Mouse (Mus musculus): ENCODE data around the gene H2-D1.
"Not testable (repeated sequence)": the region's sequence is repeated elsewhere in the genome, so short reads cannot be mapped to it uniquely, and the experiment has no call there.

H2-D1 gene

DNA sequence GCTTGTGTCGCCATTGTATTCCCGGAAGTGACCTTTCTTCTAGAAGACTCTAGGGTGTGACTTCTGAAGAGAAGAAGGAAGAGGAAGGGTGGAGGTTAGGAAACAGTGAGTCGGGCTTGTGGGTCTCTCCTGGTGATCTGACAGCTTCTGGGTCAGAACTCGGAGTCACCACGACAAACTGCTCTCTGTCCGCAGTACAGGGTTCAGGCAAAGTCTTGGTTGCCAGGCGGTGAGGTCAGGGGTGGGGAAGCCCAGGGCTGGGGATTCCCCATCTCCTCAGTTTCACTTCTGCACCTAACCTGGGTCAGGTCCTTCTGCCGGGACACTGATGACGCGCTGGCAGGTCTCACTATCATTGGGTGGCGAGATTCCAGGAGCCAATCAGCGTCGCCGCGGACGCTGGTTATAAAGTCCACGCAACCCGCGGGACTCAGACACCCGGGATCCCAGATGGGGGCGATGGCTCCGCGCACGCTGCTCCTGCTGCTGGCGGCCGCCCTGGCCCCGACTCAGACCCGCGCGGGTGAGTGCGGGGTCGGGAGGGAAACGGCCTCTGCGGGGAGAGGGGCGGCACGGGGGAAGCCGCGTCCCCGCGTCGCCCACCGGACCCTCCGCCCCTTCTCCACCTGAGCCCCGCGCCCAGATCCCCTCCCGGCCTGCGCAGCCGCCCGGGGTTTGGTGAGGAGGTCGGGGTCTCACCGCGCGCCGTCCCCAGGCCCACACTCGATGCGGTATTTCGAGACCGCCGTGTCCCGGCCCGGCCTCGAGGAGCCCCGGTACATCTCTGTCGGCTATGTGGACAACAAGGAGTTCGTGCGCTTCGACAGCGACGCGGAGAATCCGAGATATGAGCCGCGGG lies at the start of gene H2-D1:
Gene H2-D1 (plus strand): TSS at position 67 of the 859 bp plus-strand sequence.
- peak; percentile 99 for DNase-seq

GRCm38 (mm10) chr17:35213071-35213470 lies 49.5 kb upstream of the H2-D1 start:
- no peak for DNase-seq

DNA sequence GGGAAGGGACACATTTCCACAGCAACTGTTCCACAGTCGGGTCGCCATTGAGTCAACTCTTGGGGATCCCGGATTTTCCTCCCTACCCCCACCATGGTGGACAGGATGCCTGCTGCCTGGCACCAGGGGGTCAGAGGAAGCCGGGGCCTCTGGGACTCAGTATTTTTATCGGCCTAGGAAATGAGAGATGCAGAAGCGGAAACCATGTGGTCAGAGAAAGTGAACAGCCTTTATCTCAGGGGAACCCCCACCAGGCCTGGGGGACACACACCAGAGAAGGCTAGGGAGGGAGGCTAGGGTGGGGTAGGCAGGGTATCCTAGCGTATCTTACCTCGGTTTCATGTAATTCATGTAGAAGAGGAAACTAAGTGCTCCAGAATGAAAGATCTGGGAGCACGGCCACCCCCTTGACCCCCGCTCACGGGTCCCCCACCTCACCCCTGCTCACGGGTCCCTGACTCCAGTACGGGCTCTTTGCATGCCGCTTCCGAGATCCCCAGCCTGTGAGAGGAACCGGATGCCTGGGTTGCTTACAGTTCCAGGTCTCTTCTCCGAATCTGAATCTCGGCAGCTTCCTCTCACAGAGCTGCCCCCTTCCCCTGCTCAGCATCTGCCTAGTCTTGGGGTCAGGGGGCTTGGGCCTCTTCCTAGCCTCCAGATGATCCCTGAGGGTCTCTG lies 43.9 kb upstream of the H2-D1 start:
- peak; percentile 73 for DNase-seq

DNA sequence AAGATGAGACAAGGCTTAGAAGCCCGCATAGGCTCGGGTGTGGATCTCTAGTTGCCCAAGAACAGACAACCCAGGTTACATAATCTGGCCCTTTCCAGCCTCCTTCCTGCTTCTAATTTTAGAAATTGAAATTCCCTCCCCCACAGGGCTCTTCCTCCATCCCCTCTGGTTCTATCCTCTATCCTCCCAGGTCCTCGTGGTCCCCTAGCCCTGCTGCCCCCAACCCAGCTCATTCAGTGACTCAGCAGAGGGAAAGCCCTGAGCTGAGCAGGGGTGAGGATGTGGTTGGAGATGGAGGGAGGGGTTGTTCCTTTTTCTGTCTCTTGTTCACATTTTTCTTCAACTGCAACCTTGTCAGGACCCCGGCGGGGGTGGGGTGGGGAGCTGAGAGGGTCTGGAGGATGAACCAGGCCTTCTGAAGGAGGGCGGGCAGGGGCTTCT lies 42.9 kb upstream of the H2-D1 start:
- DNase-seq: no peak

DNA sequence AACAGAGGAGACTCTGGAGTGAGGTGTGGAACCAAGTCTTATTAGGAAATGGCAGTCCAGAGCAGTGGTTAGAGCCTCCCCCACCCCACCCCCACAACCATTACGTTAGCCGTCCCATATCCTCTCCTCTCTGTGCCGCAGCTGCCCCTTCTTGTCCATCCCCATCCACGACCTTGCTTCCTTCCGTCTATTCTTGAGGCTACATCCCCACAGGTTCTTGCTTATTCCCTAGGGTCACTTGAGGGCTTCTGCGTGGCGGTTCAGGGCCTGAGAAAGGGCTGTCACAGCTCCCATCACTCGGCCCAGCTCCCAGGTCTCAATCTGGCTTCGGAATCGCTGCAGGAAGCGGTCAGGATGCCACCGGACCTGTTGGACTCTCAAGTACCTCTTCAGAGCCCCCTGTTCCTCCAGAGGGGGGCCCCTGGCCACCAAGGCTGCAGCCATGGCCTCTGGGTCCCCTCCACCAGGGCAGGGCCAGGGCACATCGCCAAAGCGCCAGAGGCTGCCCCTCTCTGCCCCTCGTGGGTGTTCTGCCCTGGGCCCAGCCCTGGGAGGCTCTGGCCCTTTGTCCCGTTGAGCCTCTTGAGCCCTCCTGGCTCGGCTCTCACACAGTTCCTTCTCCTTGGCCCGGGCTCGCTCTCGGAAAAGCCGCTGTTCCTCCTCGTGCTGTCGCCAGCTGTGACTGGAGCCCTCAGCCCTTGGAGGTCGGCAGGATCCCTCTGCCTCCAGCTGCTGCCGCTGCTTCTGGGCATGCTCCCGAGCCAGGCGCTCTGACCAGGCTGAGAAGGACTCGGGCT lies 42.2 kb upstream of the H2-D1 start, which contains the start of gene Gm16181:
Gene Gm16181 (plus strand): TSS at position 679 of the 797 bp plus-strand sequence.
- DNase-seq: peak; percentile 78

- peak; percentile 53 for DNase-seq
Observed at GRCm38 (mm10) chr17:35222299-35222698, 40.2 kb upstream of the H2-D1 start.

GRCm38 (mm10) chr17:35224641-35225040 lies 37.9 kb upstream of the H2-D1 start:
- DNase-seq: no peak

GRCm38 (mm10) chr17:35225456-35225855 lies 37.1 kb upstream of the H2-D1 start:
- no peak for DNase-seq

GRCm38 (mm10) chr17:35226561-35227046 lies 35.9 kb upstream of the H2-D1 start:
- DNase-seq: no peak

- DNase-seq: no peak
Observed at GRCm38 (mm10) chr17:35231022-35231421, 31.5 kb upstream of the H2-D1 start.

GRCm38 (mm10) chr17:35232043-35232442 lies 30.5 kb upstream of the H2-D1 start:
- peak; percentile 90 for DNase-seq

- no peak for DNase-seq
Observed at GRCm38 (mm10) chr17:35232659-35233058, 29.9 kb upstream of the H2-D1 start.

- no peak for DNase-seq
Observed at GRCm38 (mm10) chr17:35233114-35233980, 29.2 kb upstream of the H2-D1 start, which contains the start of gene Atp6v1g2. TSS of gene Atp6v1g2 (plus strand) at chr17:35233660.

GRCm38 (mm10) chr17:35234090-35234489 lies 28.4 kb upstream of the H2-D1 start:
- DNase-seq: not testable (repeated sequence)

GRCm38 (mm10) chr17:35234903-35235302 lies 27.6 kb upstream of the H2-D1 start:
- peak; percentile 62 for DNase-seq

DNA sequence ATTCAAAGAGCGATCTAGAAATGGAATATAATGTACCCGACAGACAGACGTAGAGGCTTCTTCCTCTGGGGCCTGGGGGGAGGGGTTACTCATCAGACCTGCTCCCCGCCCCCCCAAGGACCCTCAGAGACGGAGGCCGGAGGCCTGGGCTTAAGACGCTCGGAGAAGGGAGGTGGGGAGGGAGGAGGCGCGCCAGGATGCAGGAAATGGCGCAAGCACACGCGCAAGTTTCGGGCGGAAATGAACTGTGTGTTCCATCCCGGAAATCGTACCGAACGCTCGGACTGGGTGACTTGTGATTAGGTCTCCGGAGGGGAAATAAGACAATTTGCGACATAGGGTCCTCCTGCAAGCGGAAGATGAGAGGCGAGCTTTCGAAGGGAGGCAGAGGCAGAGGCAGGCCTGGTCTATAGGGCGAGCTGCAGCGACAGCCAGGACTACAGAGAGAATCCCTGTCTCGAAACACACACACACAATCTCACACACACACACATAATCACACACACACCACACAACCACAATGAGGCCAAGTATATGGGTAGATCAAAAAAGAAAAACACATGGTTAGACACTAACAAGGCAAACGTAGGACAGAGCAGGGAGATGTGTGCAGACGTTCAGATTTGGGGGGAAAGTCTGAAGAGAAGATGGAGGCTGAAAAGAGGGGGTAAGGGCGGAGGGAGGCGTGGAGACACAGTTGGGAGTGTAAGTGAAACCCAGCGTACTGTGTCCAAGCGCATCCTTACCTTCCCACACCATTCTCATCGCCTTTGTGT lies 26.7 kb upstream of the H2-D1 start, which contains the start of gene Nfkbil1:
Gene Nfkbil1 (minus strand): TSS at position 179 of the 776 bp plus-strand sequence.
- peak; percentile 96 for DNase-seq

GRCm38 (mm10) chr17:35236390-35236746 lies 26.2 kb upstream of the H2-D1 start:
- DNase-seq: peak; percentile 98

GRCm38 (mm10) chr17:35236996-35237395 lies 25.5 kb upstream of the H2-D1 start:
- DNase-seq: no peak

DNA sequence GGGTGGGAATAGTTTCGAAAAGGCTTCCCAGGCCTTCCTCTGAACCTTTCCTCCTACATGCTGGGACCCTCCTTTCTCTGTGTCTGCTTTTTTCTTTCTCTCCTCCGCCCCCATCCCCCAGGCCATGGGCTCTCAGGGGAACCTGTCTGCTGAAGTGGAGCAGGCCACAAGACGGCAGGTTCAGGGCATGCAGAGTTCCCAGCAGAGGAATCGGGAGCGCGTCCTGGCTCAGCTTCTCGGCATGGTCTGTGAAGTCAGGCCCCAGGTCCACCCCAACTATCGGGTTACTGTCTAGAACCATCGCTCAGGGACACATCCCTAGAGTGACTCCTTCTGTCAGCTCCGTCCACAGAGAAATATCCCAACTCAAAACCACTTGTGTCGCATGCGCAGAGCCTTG lies 25.0 kb upstream of the H2-D1 start:
- DNase-seq: no peak

DNA sequence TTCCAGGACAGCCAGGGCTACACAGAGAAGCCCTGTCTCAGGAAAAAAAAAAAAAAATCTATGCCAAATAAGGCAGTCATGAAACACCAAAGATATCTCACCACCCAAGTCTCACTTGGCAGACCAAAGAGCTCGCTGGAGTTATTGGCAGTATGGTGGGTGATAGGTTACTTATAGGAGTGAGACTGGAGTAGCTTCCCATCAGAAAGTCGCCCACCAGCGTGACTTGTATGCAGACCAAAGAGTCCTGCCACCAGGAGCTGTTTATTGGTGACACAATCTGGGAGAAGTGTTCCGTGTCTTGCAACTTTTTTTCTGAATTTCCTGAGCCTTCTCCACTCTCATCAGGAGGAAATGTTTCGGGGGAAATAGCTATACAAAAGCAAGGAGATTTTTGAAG lies 22.8 kb upstream of the H2-D1 start:
- DNase-seq: no peak
